Mouse (Mus musculus) CD4-positive, CD25-positive, alpha-beta regulatory T cell (primary cell): Measurements from ENCODE around the gene Crygd. TPM values are rescaled to one million over a fixed set of nuclear protein-coding genes. Genes with fewer than 3 reads are reported as not detected.

Experiments used
- polyA plus RNA-seq: library from polyadenylated mRNA; unstranded; fragments of 100-300 nt; shearing (Covaris generic); gene quantifications from one replicate; pipeline ENCODE4 v1.2.1, GENCODE M21; 2017

Gene Crygd
- polyA plus RNA-seq: not detected

GRCm38 (mm10) chr1:65063352-65063751, at the start of gene Crygd:
Gene Crygd (minus strand): TSS chr1:65063452.

GRCm38 (mm10) chr1:65103273-65103672, 40.0 kb upstream of the Crygd start, which contains the start of gene Cryga:
Gene Cryga (minus strand): TSS chr1:65103373.

GRCm38 (mm10) chr1:65082188-65082587, 18.9 kb upstream of the Crygd start, which contains the start of gene Crygb:
Gene Crygb (minus strand): TSS chr1:65082288.

GRCm38 (mm10) chr1:65073589-65073988, 10.3 kb upstream of the Crygd start, which contains the start of gene Crygc:
Gene Crygc (minus strand): TSS chr1:65073689.

GRCm38 (mm10) chr1:65050952-65051351, 12.3 kb downstream of the Crygd start, which contains the start of gene Cryge:
Gene Cryge (minus strand): TSS chr1:65051149.

GRCm38 (mm10) chr1:65032641-65033040, 30.6 kb downstream of the Crygd start, which contains the start of gene Akr1cl:
Gene Akr1cl (minus strand): TSS chr1:65032759.

Other genes starting within 250 kb of the Crygd start
- 4.8 TPM for gene Plekhm3, start 106.6 kb downstream of the Crygd start, polyA plus RNA-seq
- gene Akr1cl, start 30.7 kb downstream of the Crygd start, polyA plus RNA-seq: 0.29 TPM
- gene Cryge, start 12.3 kb downstream of the Crygd start, polyA plus RNA-seq: not detected
- not detected for gene Crygc, start 10.2 kb upstream of the Crygd start, polyA plus RNA-seq
- not detected for gene Crygb, start 18.8 kb upstream of the Crygd start, polyA plus RNA-seq
- gene Cryga, start 39.9 kb upstream of the Crygd start, polyA plus RNA-seq: not detected
- gene Gm28845, start 56.1 kb upstream of the Crygd start, polyA plus RNA-seq: not detected
- gene D630023F18Rik, start 59.8 kb upstream of the Crygd start, polyA plus RNA-seq: not detected
- gene Idh1, start 123.0 kb upstream of the Crygd start, polyA plus RNA-seq: 13.1 TPM
- 24.2 TPM for gene Pikfyve, start 123.2 kb upstream of the Crygd start, polyA plus RNA-seq
- gene Pth2r, start 218.6 kb upstream of the Crygd start, polyA plus RNA-seq: not detected